Mouse (Mus musculus) heart, embryonic 14.5 days (tissue): ENCODE measurements around the gene Hacd4. TPM values are rescaled to one million over a fixed set of nuclear protein-coding genes. Genes with fewer than 3 reads are reported as not detected.
A peak's percentile ranks its signal among the peaks of the same experiment; 100 is the strongest.

ENCODE experiments used
- ATAC-seq: fragments of 200-750 bp; cut with Nextera tagmentation; 2 replicates; pipeline ENCODE4 v1.8.0; 2017; ENCODE audit warnings: low read depth, moderate TSS enrichment; ENCODE audit not compliant: insufficient number of reproducible peaks, insufficient read depth, low FRiP score
- H3K27ac ChIP-seq, 2 experiments: fragments of 200-500 bp in 1 of 2; fragments of 300-500 bp in 1 of 2; sonication (generic) in 1 of 2; replicated peaks in 1 of 2; 2 replicates each; pipeline ENCODE4 v1.5.1; 2012 to 2014; ENCODE audit warnings: low read depth in 2 of 2, low read length in 2 of 2, control low read depth in 1 of 2, mild to moderate bottlenecking in 1 of 2, mixed read lengths in 1 of 2; ENCODE audit not compliant: control insufficient read depth in 1 of 2, insufficient read depth in 1 of 2
- H3K27me3 ChIP-seq: fragments of 300-500 bp; sonication (generic); 2 replicates; pipeline ENCODE4 v1.6.1; 2014; ENCODE audit warnings: mild to moderate bottlenecking, low read length, control low read depth; ENCODE audit not compliant: control insufficient read depth, insufficient read depth
- H3K36me3 ChIP-seq: fragments of 300-500 bp; sonication (generic); 2 replicates; pipeline ENCODE4 v1.6.1; 2014; ENCODE audit warnings: mild to moderate bottlenecking, control low read depth, low read length, mixed read lengths; ENCODE audit not compliant: control insufficient read depth, insufficient read depth
- H3K4me1 ChIP-seq, 2 experiments: fragments of 200-500 bp in 1 of 2; fragments of 300-500 bp in 1 of 2; sonication (generic) in 1 of 2; 2 replicates each; pipeline ENCODE4 v1.6.1; 2012 to 2014; ENCODE audit warnings: low read length in 2 of 2, control low read depth in 1 of 2, mixed read lengths in 1 of 2; ENCODE audit not compliant: control insufficient read depth in 2 of 2, insufficient read depth in 2 of 2
- H3K4me2 ChIP-seq: fragments of 300-500 bp; sonication (generic); 2 replicates; pipeline ENCODE4 v1.6.1; 2014; ENCODE audit warnings: mild to moderate bottlenecking, low read length
- H3K4me3 ChIP-seq, 2 experiments: fragments of 200-500 bp in 1 of 2; fragments of 300-500 bp in 1 of 2; sonication (generic) in 1 of 2; 2 replicates each; pipeline ENCODE4 v1.5.1; 2012 to 2014; ENCODE audit warnings: low read length in 2 of 2, mild to moderate bottlenecking in 2 of 2, control low read depth in 1 of 2, low read depth in 1 of 2, moderate library complexity in 1 of 2; ENCODE audit not compliant: control insufficient read depth in 1 of 2, insufficient read depth in 1 of 2
- H3K9ac ChIP-seq: fragments of 300-500 bp; sonication (generic); 2 replicates; pipeline ENCODE4 v1.6.1; 2014; ENCODE audit warnings: mild to moderate bottlenecking, low read length
- H3K9me3 ChIP-seq: fragments of 300-500 bp; sonication (generic); 2 replicates; pipeline ENCODE4 v1.6.1; 2016; ENCODE audit warnings: low read length, control low read depth; ENCODE audit not compliant: control insufficient read depth
- WGBS: fragments of 180-500 bp; shearing (Covaris S2); extraction: QIAGEN DNeasy Blood & Tissue Kit; methylation state at CpG from one replicate; pipeline ENCODE4 v1.1.7; 2014; 5-methylcytosine and 5-hydroxymethylcytosine counted together
- polyA plus RNA-seq: library from polyadenylated mRNA; unstranded; fragments of >200 nt; fragmentation: Nextera tagmentation; extraction: Ambion mirVana; gene quantifications from 2 replicates; pipeline ENCODE4 v1.2.1, GENCODE M21; 2014

Gene Hacd4
- polyA plus RNA-seq, 1 experiment from 2014 or later: 12.3 TPM

DNA sequence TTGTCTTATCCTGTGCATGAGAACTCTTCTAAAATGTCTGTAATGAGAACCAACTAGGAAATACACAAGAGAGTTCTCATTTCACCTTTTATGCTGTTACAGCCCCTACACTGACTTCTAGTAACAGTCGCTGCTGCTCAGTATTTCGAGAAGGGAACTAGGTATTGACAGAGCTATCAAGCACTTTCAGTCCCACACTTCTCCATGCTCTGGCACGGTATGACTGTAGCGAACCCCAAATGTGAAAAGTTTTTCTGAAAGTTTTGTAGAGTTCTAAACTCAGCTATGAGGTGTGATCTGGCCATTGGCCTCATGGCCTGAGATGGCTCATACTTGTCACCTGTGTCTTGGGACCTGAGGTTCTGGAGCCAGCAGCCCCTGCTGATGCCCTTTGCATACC is 29.4 kb downstream of the Hacd4 start:
- H3K9ac ChIP-seq: no peak overlapping the region
- ATAC-seq: no peak
- WGBS: 91% methylated on average over 4 of the region's 4 CpGs

DNA sequence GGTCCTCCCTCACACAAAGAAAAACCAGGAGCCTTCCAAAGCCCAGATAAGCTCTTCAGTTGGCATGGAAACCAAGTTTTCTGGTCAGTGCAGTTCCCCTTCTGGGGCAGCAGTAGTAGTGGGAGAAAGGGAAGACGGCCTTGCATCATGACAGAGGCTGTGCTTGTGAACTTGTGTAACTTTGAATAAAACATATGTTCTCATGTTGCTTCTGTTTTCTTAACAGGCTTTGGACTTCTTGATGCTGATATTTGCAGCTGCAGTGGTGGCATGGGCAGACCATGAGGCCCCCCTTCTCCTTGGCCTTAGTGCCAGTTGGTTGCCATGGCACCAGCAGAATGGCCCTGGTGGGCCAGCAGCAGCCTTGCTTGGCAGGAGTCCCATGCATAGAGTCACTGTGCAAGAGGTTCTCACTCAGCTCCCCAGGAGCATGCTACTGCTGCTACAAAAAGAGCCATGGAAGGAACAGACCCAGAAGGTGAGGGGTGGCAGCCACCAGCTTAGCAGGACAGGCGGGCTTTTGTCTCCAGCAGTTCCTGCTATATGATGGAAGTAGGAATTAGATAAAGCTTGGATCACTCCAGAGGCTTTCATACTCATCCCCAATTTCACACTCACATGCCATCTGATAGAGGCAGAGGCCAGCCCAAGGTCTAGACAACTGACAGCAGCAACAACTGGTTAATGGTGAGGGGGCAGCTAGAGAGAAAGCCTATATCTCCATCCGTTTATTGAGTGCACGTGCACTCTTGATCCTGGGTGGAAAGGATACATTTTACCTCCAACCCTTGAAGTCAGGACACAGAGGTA is 31.6 kb downstream of the Hacd4 start:
- ATAC-seq: no peak
- Histone ChIP-seq H3K4me1 (peaks cover 0 to 8% of the 10 kb centered on the region in 2 experiments; a peak in 2 of 4 replicates), H3K4me2 (no peak overlapping the region), H3K27ac (0 out of 4 replicates have a peak overlapping the region, but pooled peaks of 1 of the 2 experiments have one; percentile 14), H3K27me3 (no peaks in the 10 kb centered on the region), H3K9ac (no peak overlapping the region), H3K4me3 (no peak overlapping the region), H3K36me3 (0 out of 2 replicates have a peak, but pooled peaks cover 8% of the 10 kb centered on the region), H3K9me3 (no peaks in the 10 kb centered on the region)
- WGBS: 75% methylated on average over 4 of the region's 4 CpGs

More for the DNA sequence above, 29.4 kb downstream of the Hacd4 start:
- Histone ChIP-seq H3K36me3 (0 out of 2 replicates have a peak, but pooled peaks cover 6% of the 10 kb centered on the region), H3K4me2 (no peak overlapping the region), H3K9me3 (no peaks in the 10 kb centered on the region), H3K27me3 (no peaks in the 10 kb centered on the region), H3K27ac (no peak overlapping the region), H3K4me3 (no peak overlapping the region), H3K4me1 (peaks cover 0 to 8% of the 10 kb centered on the region in 2 experiments; a peak in 2 of 4 replicates)

DNA sequence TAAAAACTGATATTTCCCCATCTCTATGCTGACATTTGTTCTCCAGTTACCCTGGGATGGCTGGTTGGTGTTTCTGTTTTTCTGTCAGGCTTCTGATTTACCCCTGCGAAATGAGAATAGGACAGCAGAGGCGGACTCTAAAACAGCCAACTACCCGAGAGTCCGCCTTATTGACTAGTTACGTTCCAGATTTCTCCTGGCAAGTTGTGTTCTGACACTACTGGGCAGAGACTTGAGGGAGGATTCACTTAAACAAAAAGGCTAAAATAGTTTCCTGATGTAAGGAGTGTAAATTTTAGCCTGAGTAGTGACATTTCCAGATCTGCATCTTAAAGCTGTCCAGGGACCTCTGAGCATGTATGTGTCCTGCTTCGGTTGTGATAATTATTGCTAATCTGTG is 35.8 kb downstream of the Hacd4 start:
- H3K27ac ChIP-seq: no peak overlapping the region
- no peak for ATAC-seq
- no peaks in the 10 kb centered on the region for H3K27me3 ChIP-seq
- H3K9ac ChIP-seq: no peak overlapping the region
- no peak overlapping the region for H3K4me3 ChIP-seq
- H3K4me2 ChIP-seq: no peak overlapping the region
- H3K36me3 ChIP-seq: 0 out of 2 replicates have a peak, but pooled peaks cover 8% of the 10 kb centered on the region
- WGBS: 88% methylated on average over 6 of the region's 6 CpGs
- no peaks in the 10 kb centered on the region for H3K9me3 ChIP-seq
- peaks cover 0 to 8% of the 10 kb centered on the region in 2 experiments; a peak in 2 of 4 replicates for H3K4me1 ChIP-seq

DNA sequence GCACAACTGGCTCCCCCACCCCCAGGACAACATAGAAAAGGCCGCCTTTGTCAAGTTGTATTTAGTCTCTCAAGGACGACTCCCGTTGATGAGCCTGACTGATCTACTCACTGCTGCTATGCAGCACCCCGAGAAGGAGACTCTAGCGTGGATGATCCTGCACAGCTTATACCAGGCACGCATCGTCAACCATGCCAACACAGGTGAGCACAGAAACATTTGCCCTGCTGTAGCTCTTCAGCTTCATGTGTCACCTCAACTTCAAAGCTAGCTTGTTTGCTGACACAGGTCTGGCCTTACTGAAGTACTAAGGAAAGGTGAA is 37.8 kb downstream of the Hacd4 start:
- Histone ChIP-seq H3K9me3 (no peaks in the 10 kb centered on the region), H3K27me3 (no peaks in the 10 kb centered on the region), H3K36me3 (0 out of 2 replicates have a peak, but pooled peaks cover 3% of the 10 kb centered on the region), H3K27ac (no peak overlapping the region), H3K9ac (no peak overlapping the region), H3K4me1 (no peaks in the 10 kb centered on the region; a peak in 1 of 4 replicates), H3K4me2 (no peak overlapping the region), H3K4me3 (no peak overlapping the region)
- 90% methylated on average over 7 of the region's 7 CpGs for WGBS
- ATAC-seq: no peak

DNA sequence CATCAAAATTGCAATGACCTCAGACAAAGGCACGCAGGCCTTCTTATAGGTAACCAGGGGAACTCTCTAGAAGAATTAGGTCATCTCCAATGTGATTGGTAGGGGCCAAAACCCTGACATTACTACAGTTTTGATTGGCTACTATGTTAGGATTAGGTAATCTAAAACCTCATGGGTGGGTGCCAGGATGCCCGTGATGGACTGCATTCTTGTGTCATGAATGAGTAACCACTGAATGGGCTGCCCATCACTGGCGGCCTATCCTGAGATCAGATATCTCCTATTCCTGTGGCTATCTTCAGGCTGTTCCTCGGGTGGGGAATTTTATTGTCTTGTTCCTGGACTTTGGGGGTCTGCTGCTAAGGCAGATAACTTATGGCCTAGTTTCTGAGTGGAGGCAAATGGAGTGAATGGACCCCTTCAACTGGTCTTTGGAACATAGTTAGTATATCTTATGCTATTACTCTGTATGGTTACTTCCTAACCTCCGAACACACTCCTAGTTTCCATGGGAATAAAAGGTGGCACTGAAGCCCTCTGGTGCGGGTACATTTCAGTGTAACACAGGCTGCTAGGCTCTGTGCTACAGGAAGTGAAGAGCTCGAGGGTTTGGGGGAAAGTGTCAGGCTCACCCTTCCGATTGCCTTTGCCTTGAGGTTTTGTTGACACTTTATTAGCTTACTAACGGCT is 38.3 kb downstream of the Hacd4 start:
- 70% methylated on average over 9 of the region's 9 CpGs for WGBS
- H3K9ac ChIP-seq: no peak overlapping the region
- no peaks in the 10 kb centered on the region for H3K9me3 ChIP-seq
- H3K27me3 ChIP-seq: no peaks in the 10 kb centered on the region
- H3K36me3 ChIP-seq: 0 out of 2 replicates have a peak, but pooled peaks cover 3% of the 10 kb centered on the region
- H3K4me2 ChIP-seq: no peak overlapping the region
- no peak overlapping the region for H3K27ac ChIP-seq
- no peak for ATAC-seq
- H3K4me1 ChIP-seq: no peaks in the 10 kb centered on the region; a peak in 1 of 4 replicates
- H3K4me3 ChIP-seq: no peak overlapping the region

DNA sequence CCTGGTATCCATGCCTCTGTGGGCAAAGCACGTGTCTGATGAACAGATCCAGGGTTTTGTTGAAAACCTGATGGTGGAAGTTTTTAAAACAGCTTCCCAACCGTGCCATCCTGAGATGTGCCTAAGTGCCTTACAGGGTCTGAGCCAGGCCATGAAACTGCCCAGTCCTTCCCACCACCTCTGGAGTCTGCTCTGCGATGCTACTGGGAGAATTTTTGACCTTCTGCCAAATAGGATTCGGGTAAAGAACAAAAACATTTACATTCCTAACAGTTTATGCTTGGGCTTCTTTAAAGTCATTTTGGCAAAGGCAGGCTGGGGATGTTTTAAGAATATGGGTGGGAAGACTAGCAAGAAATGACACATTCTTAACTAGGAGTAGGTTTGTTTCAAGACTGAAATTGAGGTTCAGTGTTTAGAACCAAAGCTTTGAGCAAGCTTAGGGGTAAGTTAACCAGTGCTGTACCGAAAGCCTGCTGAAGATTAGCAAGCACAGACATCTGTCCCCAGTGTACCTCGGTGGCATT is 41.7 kb downstream of the Hacd4 start:
- H3K27ac ChIP-seq: no peak overlapping the region
- peaks cover 0 to 7% of the 10 kb centered on the region in 2 experiments; a peak in 2 of 4 replicates for H3K4me1 ChIP-seq
- ATAC-seq: no peak
- H3K4me2 ChIP-seq: no peak overlapping the region
- 57% methylated on average over 6 of the region's 6 CpGs for WGBS
- H3K9ac ChIP-seq: no peak overlapping the region
- H3K36me3 ChIP-seq: no peaks in the 10 kb centered on the region
- H3K27me3 ChIP-seq: no peaks in the 10 kb centered on the region
- H3K4me3 ChIP-seq: no peak overlapping the region
- no peaks in the 10 kb centered on the region for H3K9me3 ChIP-seq

DNA sequence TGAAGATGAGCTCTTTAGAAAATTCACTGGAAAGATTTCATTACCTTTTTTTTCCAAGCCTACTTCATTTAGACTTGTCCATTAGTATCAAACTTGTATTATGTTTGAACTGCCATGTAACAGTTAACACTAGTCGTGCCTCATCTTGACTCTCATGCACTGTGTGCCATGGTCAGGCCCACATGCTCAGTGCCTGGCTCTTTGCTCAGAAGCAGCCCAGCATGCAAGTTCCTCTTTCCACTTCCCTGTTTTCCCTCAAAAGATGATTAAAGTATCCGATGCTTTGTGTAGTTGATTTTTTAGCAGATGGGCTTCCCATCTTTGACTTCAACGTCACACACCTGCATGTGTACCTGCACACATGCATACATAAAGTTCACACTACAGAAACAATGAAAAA is 43.0 kb downstream of the Hacd4 start:
- 89% methylated on average over 3 of the region's 3 CpGs for WGBS
- H3K27me3 ChIP-seq: no peaks in the 10 kb centered on the region

More for the DNA sequence above, 43.0 kb downstream of the Hacd4 start:
- H3K27ac ChIP-seq: no peak overlapping the region
- no peak overlapping the region for H3K4me3 ChIP-seq
- peaks cover 0 to 7% of the 10 kb centered on the region in 2 experiments; a peak in 2 of 4 replicates for H3K4me1 ChIP-seq
- H3K9ac ChIP-seq: no peak overlapping the region
- no peak for ATAC-seq
- H3K36me3 ChIP-seq: no peaks in the 10 kb centered on the region
- H3K9me3 ChIP-seq: no peaks in the 10 kb centered on the region
- no peak overlapping the region for H3K4me2 ChIP-seq
